Mouse (Mus musculus) adrenal gland, postnatal 36 days (tissue): ENCODE results near the gene Vmn2r23. TPM values are rescaled to one million over a fixed set of nuclear protein-coding genes. Genes with fewer than 3 reads are reported as not detected.
"Not testable (repeated sequence)": the region's sequence is repeated elsewhere in the genome, so short reads cannot be mapped to it uniquely, and the experiment has no call there.

Source experiments
- DNase-seq, 2 experiments: peaks; one replicate each; pipeline ENCODE4 v3.0.0; 2021; ENCODE audit warnings: mixed read lengths in 1 of 2
- long read RNA-seq, 2 experiments: library from polyadenylated mRNA; stranded (forward); transcript quantifications; one replicate each; pipeline ENCODE4 v2.0.0; 2021; ENCODE audit warnings: borderline sequencing depth in 2 of 2
- total RNA-seq, 2 experiments: library from RNA; stranded (reverse); gene quantifications; 2 replicates each; pipeline ENCODE4 v1.2.3; 2021

Vmn2r23 gene
- total RNA-seq: not detected
- long read RNA-seq, experiment 1: 0 reads
- long read RNA-seq, experiment 2: 0 reads

DNA sequence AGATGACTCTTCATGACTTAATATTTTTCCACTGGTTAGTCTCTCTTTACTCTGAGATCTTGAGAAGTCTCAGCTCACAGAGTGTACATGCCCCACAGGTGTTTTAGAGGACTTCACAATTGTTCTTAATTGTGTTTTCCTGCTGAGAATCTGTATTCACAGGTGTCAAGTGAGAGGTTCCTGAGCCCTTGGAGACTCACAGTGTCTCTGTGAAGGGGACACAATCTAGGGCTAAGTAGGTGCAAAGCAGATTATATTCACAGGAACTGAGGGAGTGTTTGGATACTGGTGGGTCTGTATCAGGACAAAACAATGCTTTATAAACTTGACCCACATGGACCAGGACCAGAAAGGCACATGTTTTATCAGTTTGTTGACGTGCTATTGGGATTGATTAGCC, at the start of gene Vmn2r23:
Gene Vmn2r23, plus strand, starts transcription at position 301 of the 400 bp plus-strand sequence.
- no peak for DNase-seq

- DNase-seq: no peak
Observed at GRCm38 (mm10) chr6:123657040-123657439, 45.4 kb upstream of the Vmn2r23 start.

- DNase-seq: not testable (repeated sequence)
Observed at GRCm38 (mm10) chr6:123696639-123697038, 5.8 kb upstream of the Vmn2r23 start.

- no peak for DNase-seq
Observed at GRCm38 (mm10) chr6:123697213-123697612, 5.3 kb upstream of the Vmn2r23 start.

GRCm38 (mm10) chr6:123770031-123770430, 67.6 kb downstream of the Vmn2r23 start:
- DNase-seq: no peak

DNA sequence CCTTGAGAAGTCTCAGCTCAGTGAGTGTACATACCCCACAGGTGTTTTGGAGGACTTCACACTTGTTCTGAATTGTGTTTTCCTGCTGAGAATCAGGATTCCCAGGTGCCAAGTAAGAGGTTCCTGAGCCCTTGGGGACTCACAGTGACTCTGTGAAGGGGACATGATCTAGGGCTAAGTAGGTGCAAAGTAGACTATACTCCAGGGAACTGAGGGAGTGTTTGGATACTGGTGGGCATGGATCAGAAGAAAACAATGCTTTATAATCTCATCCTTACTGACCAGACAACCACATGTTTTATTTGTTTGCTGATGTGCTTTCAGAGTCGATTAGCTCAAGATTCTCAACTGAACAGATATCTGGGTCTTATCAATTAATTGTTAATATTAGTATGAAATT, 76.1 kb downstream of the Vmn2r23 start, which contains the start of gene Vmn2r24:
Gene Vmn2r24, plus strand, starts transcription at position 301 of the 400 bp plus-strand sequence.
- DNase-seq: no peak

- DNase-seq: no peak
Observed at GRCm38 (mm10) chr6:123784857-123785256, 82.4 kb downstream of the Vmn2r23 start.

DNA sequence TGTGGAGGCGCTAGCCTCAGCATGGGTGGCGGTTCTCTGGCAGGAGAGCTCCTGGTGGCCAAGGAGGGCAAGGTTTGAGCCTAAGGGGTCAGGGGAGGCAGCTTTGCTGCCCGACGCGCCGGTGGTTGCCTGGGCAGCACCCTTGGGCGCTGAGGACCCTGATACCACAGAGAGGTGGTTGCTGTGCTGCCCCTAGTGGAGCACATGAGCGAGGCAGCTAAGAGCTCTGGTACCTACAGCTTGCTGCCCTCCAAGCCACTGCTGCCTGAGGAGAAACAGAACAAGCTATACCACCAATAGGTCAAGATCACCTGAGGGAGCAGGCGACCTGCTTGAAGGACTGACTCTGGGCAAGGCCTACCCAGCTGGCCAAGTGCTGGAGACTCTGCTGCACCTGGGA, 91.3 kb downstream of the Vmn2r23 start:
- DNase-seq: no peak

Other genes starting within 250 kb of the Vmn2r23 start
- gene Vmn2r21, start 169.3 kb upstream of the Vmn2r23 start, total RNA-seq: not detected
- gene Vmn2r22, start 51.9 kb upstream of the Vmn2r23 start, total RNA-seq: not detected
- not detected for gene Vmn2r24, start 76.2 kb downstream of the Vmn2r23 start, total RNA-seq
- gene Vmn2r25, start 150.8 kb downstream of the Vmn2r23 start, total RNA-seq: not detected